Mouse (Mus musculus) R1 (cell line): ENCODE results near the gene Kcnip1.

Experiments used
- DNase-seq: peaks from one replicate; pipeline ENCODE4 v3.0.0-alpha.2; 2018; ENCODE audit warnings: low read depth, low spot score

Gene Kcnip1

GRCm38 (mm10) chr11:33670105-33670965 is 322.6 kb downstream of the Kcnip1 start:
- no peak for DNase-seq

GRCm38 (mm10) chr11:33668376-33668775 is 324.6 kb downstream of the Kcnip1 start:
- DNase-seq, result no peak

- DNase-seq, result no peak
These were observed 329.4 kb downstream of the Kcnip1 start for GRCm38 (mm10) chr11:33663599-33663998.

- DNase-seq, result peak; percentile 23
These were observed 332.7 kb downstream of the Kcnip1 start for GRCm38 (mm10) chr11:33660016-33660913.

- no peak for DNase-seq
These were observed 336.9 kb downstream of the Kcnip1 start for GRCm38 (mm10) chr11:33655861-33656593.

GRCm38 (mm10) chr11:33655221-33655620 is 337.7 kb downstream of the Kcnip1 start:
- no peak for DNase-seq

- DNase-seq, result no peak
These were observed 338.5 kb downstream of the Kcnip1 start for GRCm38 (mm10) chr11:33654485-33654884.

- DNase-seq, result no peak
These were observed 343.6 kb downstream of the Kcnip1 start for GRCm38 (mm10) chr11:33649358-33649757.

GRCm38 (mm10) chr11:33637107-33637506 is 355.8 kb downstream of the Kcnip1 start:
- no peak for DNase-seq

GRCm38 (mm10) chr11:33627136-33627742 is 365.7 kb downstream of the Kcnip1 start:
- DNase-seq, result no peak

GRCm38 (mm10) chr11:33614218-33614617 is 378.7 kb downstream of the Kcnip1 start:
- DNase-seq, result peak; percentile 82

GRCm38 (mm10) chr11:33607784-33608183 is 385.2 kb downstream of the Kcnip1 start:
- DNase-seq, result peak; percentile 41

GRCm38 (mm10) chr11:33603174-33603573 is 389.8 kb downstream of the Kcnip1 start:
- DNase-seq, result no peak

GRCm38 (mm10) chr11:33598986-33599385 is 394.0 kb downstream of the Kcnip1 start, which contains the start of gene D130052B06Rik:
Gene D130052B06Rik (plus strand): TSS chr11:33599302.
- no peak for DNase-seq

- DNase-seq, result no peak
These were observed 396.3 kb downstream of the Kcnip1 start for GRCm38 (mm10) chr11:33596655-33597054.

GRCm38 (mm10) chr11:33592826-33593225 is 400.1 kb downstream of the Kcnip1 start:
- no peak for DNase-seq

GRCm38 (mm10) chr11:33590771-33591170 is 402.2 kb downstream of the Kcnip1 start:
- no peak for DNase-seq

- no peak for DNase-seq
These were observed 406.3 kb downstream of the Kcnip1 start for GRCm38 (mm10) chr11:33586614-33587013.

- DNase-seq, result no peak
These were observed 413.3 kb downstream of the Kcnip1 start for GRCm38 (mm10) chr11:33579621-33580020.
